Mouse (Mus musculus) neural tube, embryonic 15.5 days (tissue): Measurements from ENCODE around the gene Mrps5. TPM values are rescaled to one million over a fixed set of nuclear protein-coding genes. Genes with fewer than 3 reads are reported as not detected.
"Not testable (repeated sequence)": the region's sequence is repeated elsewhere in the genome, so short reads cannot be mapped to it uniquely, and the experiment has no call there.

Experiments
- ATAC-seq: fragments of 200-750 bp; cut with Nextera tagmentation; 2 replicates; pipeline ENCODE4 v1.8.0; 2017; ENCODE audit warnings: mild to moderate bottlenecking, moderate TSS enrichment, moderate library complexity; ENCODE audit not compliant: low FRiP score
- H3K27ac ChIP-seq: fragments of 300-500 bp; sonication (generic); replicated peaks from 2 replicates; pipeline ENCODE4 v1.5.1; 2015; ENCODE audit warnings: mild to moderate bottlenecking, inconsistent platforms
- H3K27me3 ChIP-seq: fragments of 300-500 bp; sonication (generic); replicated peaks from 2 replicates; pipeline ENCODE4 v1.6.1; 2015; ENCODE audit warnings: inconsistent platforms
- H3K36me3 ChIP-seq: fragments of 300-500 bp; sonication (generic); 2 replicates; pipeline ENCODE4 v1.6.1; 2015; ENCODE audit warnings: inconsistent platforms
- H3K4me1 ChIP-seq: fragments of 300-500 bp; sonication (generic); 2 replicates; pipeline ENCODE4 v1.6.1; 2015; ENCODE audit warnings: inconsistent platforms
- H3K4me2 ChIP-seq: fragments of 300-500 bp; sonication (generic); 2 replicates; pipeline ENCODE4 v1.6.1; 2015; ENCODE audit warnings: inconsistent platforms, mild to moderate bottlenecking, moderate library complexity
- H3K4me3 ChIP-seq: fragments of 300-500 bp; sonication (generic); replicated peaks from 2 replicates; pipeline ENCODE4 v1.5.1; 2015; ENCODE audit warnings: mild to moderate bottlenecking, inconsistent platforms
- H3K9ac ChIP-seq: fragments of 300-500 bp; sonication (generic); replicated peaks from 2 replicates; pipeline ENCODE4 v1.6.1; 2015; ENCODE audit warnings: mild to moderate bottlenecking, inconsistent platforms
- H3K9me3 ChIP-seq: fragments of 300-500 bp; sonication (generic); replicated peaks from 2 replicates; pipeline ENCODE4 v1.6.1; 2016; ENCODE audit warnings: inconsistent platforms
- WGBS: fragments of 180-500 bp; shearing (Covaris S2); methylation state at CpG from one replicate; pipeline ENCODE4 v1.1.7; 2015; ENCODE audit warnings: mixed read lengths; 5-methylcytosine and 5-hydroxymethylcytosine counted together
- polyA plus RNA-seq: library from polyadenylated mRNA; unstranded; fragments of >200 nt; fragmentation: Nextera tagmentation; extraction: Ambion mirVana; gene quantifications from 2 replicates; pipeline ENCODE4 v1.2.1, GENCODE M21; 2015

Mrps5 gene
- polyA plus RNA-seq, 1 experiment from 2014 or later, result 141 TPM

GRCm38 (mm10) chr2:127584436-127584858 lies 2.6 kb upstream of the Mrps5 start:
- H3K36me3 ChIP-seq, result peaks cover 13% of the 10 kb centered on the region

GRCm38 (mm10) chr2:127587514-127587844 lies 457 bp downstream of the Mrps5 start:
- H3K27me3 ChIP-seq, result no peaks in the 10 kb centered on the region
- H3K27ac ChIP-seq, result peak overlapping the region; percentile 92
- peak overlapping the region; percentile 69 for H3K4me2 ChIP-seq
- peak; percentile 25 for ATAC-seq
- no peaks in the 10 kb centered on the region for H3K9me3 ChIP-seq
- WGBS, result under 1% methylated on average over 22 of the region's 22 CpGs
- peaks cover 41% of the 10 kb centered on the region for H3K4me1 ChIP-seq
- peak overlapping the region; percentile 77 for H3K4me3 ChIP-seq
- H3K36me3 ChIP-seq, result peaks cover 7% of the 10 kb centered on the region
- peak overlapping the region; percentile 76 for H3K9ac ChIP-seq

More at GRCm38 (mm10) chr2:127584436-127584858, 2.6 kb upstream of the Mrps5 start:
- ATAC-seq, result peak; percentile 90
- H3K9me3 ChIP-seq, result no peaks in the 10 kb centered on the region
- peak overlapping the region; percentile 88 for H3K4me2 ChIP-seq
- 0% methylated on average over 24 of the region's 24 CpGs for WGBS
- peak overlapping the region; percentile 76 for H3K9ac ChIP-seq
- no peaks in the 10 kb centered on the region for H3K27me3 ChIP-seq
- peak overlapping the region; percentile 63 for H3K4me3 ChIP-seq
- peak overlapping the region; percentile 48 for H3K27ac ChIP-seq
- H3K4me1 ChIP-seq, result peaks cover 37% of the 10 kb centered on the region

GRCm38 (mm10) chr2:127588897-127589296 lies 1.9 kb downstream of the Mrps5 start:
- Histone ChIP-seq H3K4me1 (peaks cover 34% of the 10 kb centered on the region), H3K4me3 (no peak overlapping the region), H3K36me3 (peaks cover 18% of the 10 kb centered on the region), H3K27ac (no peak overlapping the region), H3K27me3 (no peaks in the 10 kb centered on the region), H3K9me3 (no peaks in the 10 kb centered on the region), H3K9ac (no peak overlapping the region), H3K4me2 (peak overlapping the region; percentile 69; the same call in 1 of the 2 replicates)
- no peak for ATAC-seq
- 93% methylated on average over 9 of the region's 9 CpGs for WGBS

- H3K9ac ChIP-seq, result no peak overlapping the region
- ATAC-seq, result no peak
- no peak overlapping the region for H3K4me2 ChIP-seq
- no peaks in the 10 kb centered on the region for H3K9me3 ChIP-seq
- peaks cover 31% of the 10 kb centered on the region for H3K36me3 ChIP-seq
- H3K4me3 ChIP-seq, result no peak overlapping the region
- H3K4me1 ChIP-seq, result peaks cover 27% of the 10 kb centered on the region
- H3K27ac ChIP-seq, result no peak overlapping the region
- H3K27me3 ChIP-seq, result no peaks in the 10 kb centered on the region
- WGBS, result 83% methylated on average over 15 of the region's 15 CpGs
Measured at GRCm38 (mm10) chr2:127590204-127590603, 3.2 kb downstream of the Mrps5 start.

GRCm38 (mm10) chr2:127590840-127591239 lies 3.8 kb downstream of the Mrps5 start:
- no peak overlapping the region for H3K4me2 ChIP-seq
- H3K27me3 ChIP-seq, result no peaks in the 10 kb centered on the region
- ATAC-seq, result no peak
- no peak overlapping the region for H3K27ac ChIP-seq
- peaks cover 36% of the 10 kb centered on the region for H3K36me3 ChIP-seq
- 82% methylated on average over 4 of the region's 4 CpGs for WGBS
- H3K4me1 ChIP-seq, result peaks cover 27% of the 10 kb centered on the region
- no peak overlapping the region for H3K9ac ChIP-seq
- H3K9me3 ChIP-seq, result no peaks in the 10 kb centered on the region
- no peak overlapping the region for H3K4me3 ChIP-seq

GRCm38 (mm10) chr2:127603383-127603782 lies 16.4 kb downstream of the Mrps5 start:
- 97% methylated on average over 6 of the region's 8 CpGs for WGBS
- not testable (repeated sequence) for H3K9me3 ChIP-seq

GRCm38 (mm10) chr2:127605203-127605602 lies 18.2 kb downstream of the Mrps5 start:
- no peak overlapping the region for H3K4me2 ChIP-seq
- no peaks in the 10 kb centered on the region for H3K27me3 ChIP-seq
- no peak overlapping the region for H3K27ac ChIP-seq
- no peaks in the 10 kb centered on the region for H3K9me3 ChIP-seq
- 95% methylated on average over 3 of the region's 3 CpGs for WGBS
- ATAC-seq, result no peak
- H3K4me1 ChIP-seq, result no peaks in the 10 kb centered on the region
- H3K9ac ChIP-seq, result no peak overlapping the region
- no peak overlapping the region for H3K4me3 ChIP-seq
- peaks cover 60% of the 10 kb centered on the region for H3K36me3 ChIP-seq

More at GRCm38 (mm10) chr2:127603383-127603782, 16.4 kb downstream of the Mrps5 start:
- H3K4me2 ChIP-seq, H3K9ac ChIP-seq, H3K4me1 ChIP-seq, H3K27ac ChIP-seq, H3K4me3 ChIP-seq, ATAC-seq, H3K27me3 ChIP-seq: not testable (repeated sequence)
- peaks cover 78% of the 10 kb centered on the region for H3K36me3 ChIP-seq

- peak; percentile 68; the same call in 1 of the 2 replicates for ATAC-seq
- Histone ChIP-seq H3K27ac (no peak overlapping the region), H3K4me1 (no peaks in the 10 kb centered on the region), H3K9me3 (no peaks in the 10 kb centered on the region), H3K36me3 (peaks cover 33% of the 10 kb centered on the region), H3K4me2 (no peak overlapping the region), H3K9ac (no peak overlapping the region), H3K4me3 (no peak overlapping the region), H3K27me3 (no peaks in the 10 kb centered on the region)
- WGBS, result 54% methylated on average over 3 of the region's 3 CpGs
Measured at GRCm38 (mm10) chr2:127608234-127608633, 21.2 kb downstream of the Mrps5 start.

GRCm38 (mm10) chr2:127608986-127609385 lies 22.0 kb downstream of the Mrps5 start:
- no peak for ATAC-seq
- H3K9ac ChIP-seq, result no peak overlapping the region
- 11% methylated on average over 5 of the region's 5 CpGs for WGBS
- no peaks in the 10 kb centered on the region for H3K27me3 ChIP-seq
- no peak overlapping the region for H3K4me2 ChIP-seq
- H3K36me3 ChIP-seq, result peaks cover 28% of the 10 kb centered on the region
- H3K4me3 ChIP-seq, result no peak overlapping the region
- H3K4me1 ChIP-seq, result no peaks in the 10 kb centered on the region
- no peaks in the 10 kb centered on the region for H3K9me3 ChIP-seq
- no peak overlapping the region for H3K27ac ChIP-seq

- no peak for ATAC-seq
- Histone ChIP-seq H3K9me3 (no peaks in the 10 kb centered on the region), H3K4me1 (no peaks in the 10 kb centered on the region), H3K27ac (no peak overlapping the region), H3K36me3 (0 out of 2 replicates have a peak, but pooled peaks cover 5% of the 10 kb centered on the region), H3K4me3 (no peak overlapping the region), H3K27me3 (no peaks in the 10 kb centered on the region), H3K4me2 (no peak overlapping the region), H3K9ac (no peak overlapping the region)
- 90% methylated on average over 4 of the region's 4 CpGs for WGBS
Measured at GRCm38 (mm10) chr2:127611386-127611785, 24.4 kb downstream of the Mrps5 start.

- no peak for ATAC-seq
- H3K9me3 ChIP-seq, result no peaks in the 10 kb centered on the region
- WGBS, result 90% methylated on average over 4 of the region's 4 CpGs
- no peaks in the 10 kb centered on the region for H3K27me3 ChIP-seq
- no peaks in the 10 kb centered on the region for H3K36me3 ChIP-seq
- no peak overlapping the region for H3K9ac ChIP-seq
- no peak overlapping the region for H3K27ac ChIP-seq
- no peak overlapping the region for H3K4me3 ChIP-seq
- 0 out of 2 replicates have a peak, but pooled peaks cover under 1% of the 10 kb centered on the region for H3K4me1 ChIP-seq
- no peak overlapping the region for H3K4me2 ChIP-seq
Measured at GRCm38 (mm10) chr2:127612288-127612687, 25.3 kb downstream of the Mrps5 start.

- Histone ChIP-seq H3K9me3 (no peaks in the 10 kb centered on the region), H3K9ac (no peak overlapping the region), H3K4me2 (no peak overlapping the region), H3K4me1 (peaks cover 8% of the 10 kb centered on the region), H3K27ac (no peak overlapping the region), H3K27me3 (no peaks in the 10 kb centered on the region), H3K4me3 (no peak overlapping the region), H3K36me3 (no peaks in the 10 kb centered on the region)
- ATAC-seq, result no peak
- WGBS, result 87% methylated on average over 3 of the region's 3 CpGs
Measured at GRCm38 (mm10) chr2:127619311-127619710, 32.3 kb downstream of the Mrps5 start.
